Mouse (Mus musculus): ENCODE measurements around the gene Bcar3.
A peak's percentile ranks its signal among the peaks of the same experiment; 100 is the strongest.

Bcar3 gene

DNA sequence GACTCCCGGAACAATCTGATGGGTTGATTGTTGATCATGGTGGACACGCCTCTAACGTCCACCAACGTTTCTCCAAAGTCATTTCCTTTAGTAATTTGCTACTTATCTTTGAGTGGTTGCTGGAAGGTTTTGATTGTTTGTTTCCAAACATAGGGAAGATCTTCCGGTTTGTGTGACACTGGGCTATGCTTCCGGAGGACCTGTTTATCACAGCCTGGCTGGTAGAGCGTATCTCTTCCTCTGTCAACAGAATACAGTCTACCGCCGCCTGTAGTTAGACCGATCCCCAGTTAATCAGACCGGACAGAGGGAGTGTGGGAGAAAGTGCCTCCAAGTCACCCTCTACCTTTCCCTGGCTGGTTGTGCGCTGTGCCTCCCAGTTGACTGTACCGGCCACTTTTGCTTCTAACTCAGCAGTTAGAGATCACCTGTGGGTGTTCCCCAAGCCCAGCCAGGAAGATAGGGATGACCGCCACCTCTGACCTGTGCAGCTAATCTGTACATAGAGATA, 216.4 kb downstream of the Bcar3 start:
- DNase-seq (ENCODE audit: low spot score in 2 of 2), result no peak

GRCm38 (mm10) chr3:122510932-122511331, 217.0 kb downstream of the Bcar3 start:
- DNase-seq (ENCODE audit: low spot score in 2 of 2), result no peak

- peak in 1 of 2 experiments; percentile 33 for DNase-seq (ENCODE audit: low spot score in 2 of 2)
These were observed 218.0 kb downstream of the Bcar3 start for GRCm38 (mm10) chr3:122511721-122512619.

DNA sequence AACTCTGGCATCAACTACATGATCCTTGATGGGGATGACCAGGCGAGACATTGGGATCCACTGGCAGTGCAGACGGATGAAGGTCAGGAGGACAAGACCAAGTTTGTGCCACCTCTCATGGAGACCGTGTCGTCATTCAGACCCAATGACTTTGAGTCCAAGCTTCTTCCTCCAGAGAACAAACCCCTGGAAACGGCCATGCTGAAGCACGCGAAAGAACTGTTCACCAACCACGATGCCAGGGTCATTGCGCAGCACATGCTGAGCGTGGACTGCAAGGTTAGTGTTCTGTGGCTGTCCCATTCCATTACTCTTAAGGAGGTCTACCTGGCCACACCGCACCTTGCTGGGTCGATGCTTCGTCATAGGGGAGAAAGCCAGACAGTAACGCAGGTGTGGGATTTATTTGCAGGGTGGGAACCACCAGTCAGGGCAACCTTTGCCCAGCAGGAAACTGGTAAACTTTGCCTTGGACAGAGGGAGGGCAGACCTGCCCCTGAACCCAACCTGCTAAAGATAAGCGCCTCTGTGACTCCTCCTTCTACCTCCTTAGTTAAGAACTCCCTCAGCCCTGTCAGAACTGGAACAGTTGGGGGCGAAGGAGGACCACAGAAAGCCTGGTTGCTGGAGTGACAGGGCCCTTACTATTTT, 218.9 kb downstream of the Bcar3 start:
- peak in 1 of 2 experiments; percentile 32 for DNase-seq (ENCODE audit: low spot score in 2 of 2)

- no peak for DNase-seq (ENCODE audit: low spot score in 2 of 2)
These were observed 221.8 kb downstream of the Bcar3 start for GRCm38 (mm10) chr3:122515568-122516326.

- DNase-seq (ENCODE audit: low spot score in 2 of 2), result no peak
These were observed 222.4 kb downstream of the Bcar3 start for GRCm38 (mm10) chr3:122516327-122516695.

GRCm38 (mm10) chr3:122517726-122518125, 223.8 kb downstream of the Bcar3 start:
- no peak for DNase-seq (ENCODE audit: low spot score in 2 of 2)

- DNase-seq (ENCODE audit: low spot score in 2 of 2), result no peak
These were observed 224.3 kb downstream of the Bcar3 start for GRCm38 (mm10) chr3:122518231-122518736.

- no peak for DNase-seq (ENCODE audit: low spot score in 2 of 2)
These were observed 225.1 kb downstream of the Bcar3 start for GRCm38 (mm10) chr3:122519082-122519481.

GRCm38 (mm10) chr3:122520365-122520764, 226.4 kb downstream of the Bcar3 start:
- no peak for DNase-seq (ENCODE audit: low spot score in 2 of 2)

- no peak for DNase-seq (ENCODE audit: low spot score in 2 of 2)
These were observed 226.9 kb downstream of the Bcar3 start for GRCm38 (mm10) chr3:122520875-122521274.

- DNase-seq (ENCODE audit: low spot score in 2 of 2), result no peak
These were observed 227.4 kb downstream of the Bcar3 start for GRCm38 (mm10) chr3:122521294-122521693.

DNA sequence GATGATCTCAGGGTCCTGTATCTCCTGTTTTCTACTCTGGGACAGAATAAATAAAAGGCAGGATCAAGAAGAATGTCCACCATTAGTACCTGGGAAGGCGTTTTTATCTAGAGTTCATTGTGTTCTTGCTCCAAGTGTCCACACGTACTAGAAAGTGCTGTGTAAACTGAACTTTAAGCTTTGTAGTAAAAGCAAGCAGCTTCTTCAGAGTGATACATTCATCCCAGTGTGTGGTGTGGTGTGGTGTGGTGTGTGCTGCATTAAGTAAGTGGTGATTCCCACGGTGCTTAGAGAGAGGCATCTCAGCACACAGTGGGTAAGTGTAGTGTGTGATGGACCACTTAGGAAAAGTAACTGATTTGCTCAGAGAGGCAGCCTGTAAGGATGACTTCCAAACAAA, 234.5 kb downstream of the Bcar3 start:
- no peak for DNase-seq (ENCODE audit: low spot score in 2 of 2)

DNA sequence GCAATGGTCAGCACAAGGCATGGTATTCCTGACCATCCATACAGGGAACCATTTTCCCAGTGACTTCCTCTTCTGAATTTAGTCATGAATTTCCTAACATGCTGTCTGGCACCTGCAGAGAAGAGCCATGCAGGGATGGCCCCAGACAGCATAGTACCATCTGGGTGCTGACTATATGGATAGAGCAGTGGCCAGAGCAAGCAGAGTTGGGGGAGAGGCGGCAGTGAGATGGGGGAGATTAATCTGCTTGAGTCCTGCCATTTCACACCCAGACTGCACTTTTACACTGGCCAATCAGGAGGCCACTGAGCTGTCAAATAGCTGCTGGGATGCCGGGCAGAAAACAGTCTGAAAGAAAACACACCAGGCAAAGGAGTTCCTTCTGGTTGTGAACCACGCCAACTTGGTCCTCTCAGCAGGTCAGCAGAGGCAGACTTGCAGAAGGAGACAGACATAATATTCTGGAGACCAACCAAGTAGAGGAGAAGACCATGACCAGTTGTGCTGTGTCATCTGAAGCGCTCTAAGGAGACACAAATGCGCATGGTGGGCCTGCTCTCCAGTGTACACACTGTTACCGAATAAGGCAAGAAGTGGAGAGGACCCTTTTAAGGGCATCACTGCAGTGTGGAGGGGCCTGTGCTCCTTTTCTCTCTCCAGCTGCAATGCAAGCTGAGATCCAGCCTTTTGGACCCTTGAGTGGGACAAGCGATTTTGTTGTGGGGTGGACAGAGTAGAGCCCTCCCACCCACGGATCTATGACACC, 242.2 kb downstream of the Bcar3 start:
- no peak for DNase-seq (ENCODE audit: low spot score in 2 of 2)

GRCm38 (mm10) chr3:122538851-122539250, 244.9 kb downstream of the Bcar3 start:
- no peak for DNase-seq (ENCODE audit: low spot score in 2 of 2)

GRCm38 (mm10) chr3:122539961-122540690, 246.2 kb downstream of the Bcar3 start:
- DNase-seq (ENCODE audit: low spot score in 2 of 2), result no peak

GRCm38 (mm10) chr3:122540918-122541317, 247.0 kb downstream of the Bcar3 start:
- no peak for DNase-seq (ENCODE audit: low spot score in 2 of 2)

GRCm38 (mm10) chr3:122545346-122545745, 251.4 kb downstream of the Bcar3 start:
- DNase-seq (ENCODE audit: low spot score in 2 of 2), result no peak

DNA sequence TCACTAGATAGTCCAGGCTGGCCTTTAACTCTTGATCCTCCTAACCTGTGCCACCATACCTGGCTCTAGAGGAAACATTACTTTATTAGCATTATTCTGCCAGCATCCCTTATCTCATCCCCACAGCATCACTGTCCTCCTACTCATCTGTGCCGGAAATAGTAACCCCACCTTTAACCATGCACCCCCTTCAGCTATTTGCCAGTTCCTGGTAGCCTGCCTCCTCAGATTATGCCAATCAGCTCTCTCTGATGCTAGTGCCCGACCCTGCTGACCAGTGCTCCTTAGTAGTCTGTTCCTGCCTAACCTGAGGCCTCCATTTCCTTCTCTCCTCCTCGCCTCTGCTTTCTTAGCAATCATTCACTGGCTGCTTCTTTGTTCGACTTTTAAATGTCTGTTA, 253.5 kb downstream of the Bcar3 start:
- DNase-seq (ENCODE audit: low spot score in 2 of 2), result no peak

- no peak for DNase-seq (ENCODE audit: low spot score in 2 of 2)
These were observed 257.2 kb downstream of the Bcar3 start for GRCm38 (mm10) chr3:122551174-122551573.

Measured in urinary bladder, adult 18-20 months (tissue).